Mouse (Mus musculus): ENCODE measurements around the gene Podxl2.
A peak's percentile ranks its signal among the peaks of the same experiment; 100 is the strongest.

The Podxl2 gene

DNA sequence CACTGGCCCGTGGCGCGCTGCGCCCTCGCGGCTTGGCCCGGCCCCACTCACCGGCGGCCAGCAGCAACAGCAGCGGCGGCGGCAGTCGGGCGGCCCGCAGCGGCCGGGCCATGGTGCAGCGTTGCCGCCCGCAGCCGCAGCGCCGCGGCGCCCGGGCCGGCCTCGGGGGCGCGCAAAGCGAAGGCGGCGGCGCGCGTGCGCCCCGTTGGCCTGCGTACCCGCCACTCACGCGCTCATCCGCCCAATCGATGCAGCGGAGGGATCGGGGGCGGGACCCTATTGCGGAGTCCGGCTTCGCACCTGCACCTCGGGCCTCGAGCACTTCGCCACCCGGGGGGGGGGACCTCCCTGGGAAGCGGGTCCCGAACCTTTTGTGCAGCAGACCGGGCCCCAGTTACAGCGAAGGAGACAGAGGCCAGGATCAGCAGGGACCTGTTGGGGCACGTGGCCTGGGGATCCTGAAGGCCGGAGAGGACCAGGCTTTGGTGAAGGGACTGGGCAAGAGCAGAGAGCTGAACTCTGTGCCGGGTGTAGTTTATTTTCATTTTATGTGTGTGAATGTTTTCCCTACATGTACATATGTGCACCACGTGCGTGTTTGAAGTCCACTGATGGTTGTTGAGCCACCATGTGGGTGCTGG lies at the start of gene Podxl2:
TSS of gene Podxl2 (minus strand) at position 177 of the 641 bp plus-strand sequence.
- DNase-seq (ENCODE audit: low spot score) = peak; percentile 50

GRCm38 (mm10) chr6:88918802-88919201 lies 44.0 kb upstream of the Podxl2 start:
- DNase-seq (ENCODE audit: low spot score) = no peak

- DNase-seq (ENCODE audit: low spot score) = no peak
Observed at GRCm38 (mm10) chr6:88916153-88916552, 41.3 kb upstream of the Podxl2 start.

- peak; percentile 43 for DNase-seq (ENCODE audit: low spot score)
Observed at GRCm38 (mm10) chr6:88915510-88915909, 40.7 kb upstream of the Podxl2 start.

- DNase-seq (ENCODE audit: low spot score) = no peak
Observed at GRCm38 (mm10) chr6:88914799-88915198, 40.0 kb upstream of the Podxl2 start.

DNA sequence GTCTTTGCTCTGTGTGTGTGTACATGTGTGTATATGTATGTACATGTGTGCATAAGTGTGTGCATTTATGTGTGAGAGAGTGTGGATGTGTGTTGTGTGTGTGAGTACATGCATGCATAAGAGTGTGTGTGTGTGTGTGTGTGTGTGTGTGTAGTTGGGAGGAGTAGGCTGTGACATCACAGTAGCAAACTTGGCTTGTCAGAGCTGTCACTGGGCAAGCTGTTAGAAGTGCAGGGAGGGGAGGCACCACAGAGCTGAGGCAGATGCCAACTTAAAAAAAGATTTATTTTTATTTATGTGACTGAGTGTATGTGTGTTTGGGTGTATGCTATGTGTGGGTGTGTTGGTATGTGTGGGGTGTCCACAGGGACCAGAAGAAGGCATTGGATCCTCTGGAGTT lies 38.6 kb upstream of the Podxl2 start:
- no peak for DNase-seq (ENCODE audit: low spot score)

- DNase-seq (ENCODE audit: low spot score) = no peak
Observed at GRCm38 (mm10) chr6:88913022-88913421, 38.2 kb upstream of the Podxl2 start.

DNA sequence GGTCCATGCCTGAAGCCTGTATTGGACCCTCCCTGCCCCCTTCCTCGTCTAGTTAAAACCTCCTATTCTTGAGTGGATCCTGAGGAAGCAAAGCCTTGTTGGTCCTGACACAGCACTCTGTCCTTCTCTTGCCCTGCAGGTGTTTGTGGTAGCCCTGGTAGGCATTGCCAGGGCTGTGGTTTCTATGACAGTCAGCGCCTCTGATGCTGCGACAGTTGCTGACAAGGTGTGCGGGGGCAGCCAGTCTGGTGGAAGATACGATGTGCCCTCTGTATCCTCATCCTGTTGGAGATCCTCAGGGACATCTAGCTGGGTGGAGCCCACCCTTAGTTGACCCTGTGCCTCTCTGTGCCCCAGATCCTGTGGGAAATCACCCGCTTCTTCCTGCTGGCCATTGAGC lies 34.3 kb upstream of the Podxl2 start:
- DNase-seq (ENCODE audit: low spot score) = no peak

DNA sequence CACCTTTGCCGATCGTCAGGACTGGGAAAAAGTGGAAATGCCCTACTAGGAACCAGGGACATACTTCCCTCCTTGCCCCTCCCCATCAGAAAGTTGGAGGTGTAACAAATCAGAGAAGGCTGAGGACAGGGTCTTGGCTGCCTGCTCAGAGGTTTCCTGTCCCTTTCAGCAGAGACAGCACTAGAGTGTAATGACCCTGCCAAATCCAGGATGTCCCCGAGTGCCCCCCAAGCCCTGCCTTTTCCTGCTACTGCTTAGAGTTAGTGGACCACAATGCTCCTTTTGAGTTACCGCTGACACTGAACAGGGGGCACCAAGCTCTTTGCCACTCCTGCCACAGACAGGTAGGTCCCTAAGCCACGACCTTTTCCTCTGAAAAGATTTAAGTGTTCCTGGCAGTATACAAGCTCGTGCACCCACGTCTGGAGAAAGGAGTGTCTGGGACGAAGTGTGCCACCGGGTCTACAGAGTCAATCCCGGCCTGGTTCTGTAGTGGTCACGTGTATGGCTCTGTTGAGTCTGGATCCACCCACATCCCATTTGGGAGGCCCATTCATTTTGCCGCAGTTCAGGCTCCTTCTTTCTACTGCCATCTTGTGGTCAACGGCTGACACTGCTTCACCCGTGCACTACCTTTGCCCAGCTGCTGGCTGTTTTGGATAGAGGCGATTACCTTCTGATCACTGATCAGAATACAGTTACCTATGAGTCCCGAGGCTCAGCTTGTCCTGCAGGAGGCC lies 31.7 kb upstream of the Podxl2 start:
- no peak for DNase-seq (ENCODE audit: low spot score)

DNA sequence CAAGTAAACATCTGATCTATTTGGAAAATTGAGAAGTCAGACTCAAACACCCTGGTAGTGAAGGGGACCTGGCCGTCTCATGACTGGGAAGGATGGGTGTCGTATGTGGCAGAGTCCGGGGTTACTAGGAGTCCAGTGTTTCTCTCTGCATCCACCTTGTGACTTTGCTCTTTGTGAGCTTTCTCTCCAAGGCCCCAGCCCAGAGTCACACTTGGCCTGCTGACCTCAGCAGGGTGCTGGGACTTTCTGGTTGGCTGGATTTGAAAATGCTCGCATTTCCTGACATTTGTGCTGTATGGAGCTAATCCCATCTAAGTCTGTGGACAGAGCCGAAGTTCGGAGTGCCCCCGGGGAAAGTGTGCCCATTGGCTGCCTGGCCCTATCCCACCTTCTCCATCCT lies 30.2 kb upstream of the Podxl2 start:
- no peak for DNase-seq (ENCODE audit: low spot score)

DNA sequence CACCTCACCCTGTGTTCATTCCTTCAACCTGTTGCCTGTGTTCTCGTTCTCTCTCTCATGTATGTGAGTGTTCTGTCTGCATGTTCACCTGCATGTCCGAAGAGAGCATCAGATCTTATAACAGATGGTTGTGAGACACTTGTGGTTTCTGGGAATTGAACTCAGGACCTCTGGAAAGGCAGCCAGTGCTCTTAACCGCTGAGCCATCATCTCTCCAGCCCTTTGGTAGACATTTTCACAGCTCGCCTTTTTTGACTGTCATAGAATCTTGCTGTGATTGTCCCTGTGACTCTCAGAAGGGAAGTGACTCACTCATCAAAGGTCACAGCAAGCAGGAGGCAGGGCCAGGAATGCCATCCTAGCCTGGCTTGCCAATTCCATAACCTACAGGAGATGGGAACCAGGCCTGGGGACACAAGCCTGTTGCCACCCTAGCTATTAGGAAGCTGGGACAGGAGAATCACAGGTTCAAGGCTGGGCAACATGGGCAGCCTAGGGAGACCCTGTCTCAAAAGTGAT lies 29.7 kb upstream of the Podxl2 start:
- no peak for DNase-seq (ENCODE audit: low spot score)

DNA sequence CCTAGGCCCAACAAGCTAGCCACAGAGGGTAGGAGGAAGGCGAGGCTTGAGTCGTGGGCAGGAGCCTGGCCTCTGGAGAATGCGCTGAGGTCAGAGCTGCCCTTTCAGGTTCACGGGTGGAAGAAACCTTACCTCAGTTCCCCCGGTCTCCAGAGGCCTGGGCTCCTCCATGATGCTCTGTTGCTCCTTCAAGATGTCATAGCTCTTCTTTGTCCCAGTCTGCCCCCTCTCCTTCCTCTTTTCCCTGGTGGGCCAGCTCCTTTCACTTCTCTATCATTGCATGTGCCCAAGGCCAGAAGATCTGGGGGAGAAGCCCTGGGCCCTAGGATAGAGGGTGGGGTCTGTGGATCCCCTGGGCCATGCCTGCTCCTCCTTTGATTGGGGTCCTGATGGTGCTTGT lies 28.9 kb upstream of the Podxl2 start:
- DNase-seq (ENCODE audit: low spot score) = no peak

DNA sequence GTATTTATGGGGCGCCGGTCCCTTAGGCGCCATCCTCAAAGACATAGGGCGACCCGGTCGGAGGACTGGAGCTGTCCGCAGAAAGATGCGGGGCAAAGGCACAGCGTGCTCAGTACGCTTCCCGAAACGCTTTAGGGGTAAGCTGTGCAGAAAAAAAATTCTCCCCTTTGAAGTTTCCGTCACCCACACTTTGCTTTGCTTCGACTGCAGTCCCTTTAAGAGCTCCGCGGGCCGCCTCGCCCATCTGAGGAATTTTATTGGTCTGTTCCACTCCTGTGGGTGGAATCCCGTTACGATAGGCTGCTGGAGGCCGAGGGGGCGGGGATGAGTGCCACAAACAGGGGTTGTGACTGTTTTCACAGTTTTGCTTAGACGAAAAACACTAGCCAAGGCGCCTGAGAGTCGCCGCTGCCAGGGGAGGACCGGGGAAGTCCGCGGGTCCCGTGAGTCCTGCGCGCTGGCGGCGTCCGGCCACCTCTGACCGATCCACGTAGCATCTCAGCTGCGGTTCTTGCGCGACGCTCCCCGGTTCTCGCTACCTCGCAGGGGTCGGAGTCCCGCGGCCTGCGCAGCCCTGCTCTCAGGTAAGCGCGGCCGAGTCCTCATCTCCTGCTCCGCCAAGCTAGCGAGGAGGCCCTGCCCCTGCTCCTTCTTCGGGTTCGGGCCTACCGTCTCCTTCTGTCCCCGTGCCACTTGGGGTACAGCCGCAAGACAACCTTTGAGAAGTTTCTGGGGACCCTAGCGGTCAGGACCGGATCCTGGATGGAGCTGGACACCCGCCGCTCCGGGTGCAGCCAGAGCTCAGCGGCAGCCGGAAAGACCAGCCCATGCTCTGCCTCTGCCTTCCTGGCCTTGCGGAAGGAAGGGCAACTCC lies 27.3 kb upstream of the Podxl2 start, which contains the start of gene Tpra1:
TSS of gene Tpra1 (plus strand) at position 305 of the 874 bp plus-strand sequence.
- DNase-seq (ENCODE audit: low spot score) = peak; percentile 92

GRCm38 (mm10) chr6:88901471-88901870 lies 26.6 kb upstream of the Podxl2 start:
- DNase-seq (ENCODE audit: low spot score) = no peak

GRCm38 (mm10) chr6:88899628-88900027 lies 24.8 kb upstream of the Podxl2 start:
- DNase-seq (ENCODE audit: low spot score) = no peak

DNA sequence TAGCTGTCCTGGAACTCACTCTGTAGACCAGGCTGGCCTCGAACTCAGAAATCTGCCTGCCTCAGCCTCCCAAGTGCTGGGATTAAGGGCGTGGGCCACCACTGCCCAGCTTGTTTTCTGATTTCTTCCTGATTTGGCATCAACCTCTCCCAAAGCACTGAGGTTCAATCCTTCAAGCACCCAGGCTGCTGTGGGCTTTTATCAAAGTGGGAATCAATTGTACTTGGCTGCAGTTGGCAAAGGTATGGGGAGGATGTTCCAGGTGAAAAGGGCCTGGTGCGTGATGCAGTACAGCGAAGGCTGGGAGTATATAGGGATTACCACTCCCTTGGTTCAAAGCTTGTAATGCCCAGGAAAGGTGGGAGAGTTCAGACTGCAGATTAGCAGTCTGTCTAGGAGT lies 24.2 kb upstream of the Podxl2 start:
- DNase-seq (ENCODE audit: low spot score) = no peak

GRCm38 (mm10) chr6:88898534-88899048 lies 23.7 kb upstream of the Podxl2 start, which contains the start of gene Mcm2:
TSS of gene Mcm2 (minus strand) at chr6:88898780.
- DNase-seq (ENCODE audit: low spot score) = peak; percentile 91

- DNase-seq (ENCODE audit: low spot score) = no peak
Observed at GRCm38 (mm10) chr6:88897246-88897645, 22.4 kb upstream of the Podxl2 start.

GRCm38 (mm10) chr6:88895943-88896342 lies 21.1 kb upstream of the Podxl2 start:
- no peak for DNase-seq (ENCODE audit: low spot score)

DNA sequence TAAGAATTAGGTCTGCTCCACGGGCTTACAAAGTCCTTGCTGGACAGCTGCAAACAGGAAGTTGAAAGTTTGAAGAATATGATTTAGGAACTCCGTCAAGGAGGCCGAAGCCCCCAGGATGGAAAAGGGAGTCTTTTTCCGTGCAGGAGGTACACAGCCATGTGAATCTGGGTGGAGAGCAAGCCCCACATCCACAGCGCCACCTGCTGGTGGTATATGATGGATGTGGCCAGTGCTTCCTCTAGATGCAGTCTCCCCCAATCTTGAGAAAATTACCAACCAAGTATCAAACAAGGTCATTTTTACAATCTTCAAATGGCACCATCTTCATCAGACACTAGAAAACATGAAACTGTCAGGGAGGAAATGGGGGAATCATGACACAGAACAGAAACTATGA lies 18.7 kb upstream of the Podxl2 start:
- no peak for DNase-seq (ENCODE audit: low spot score)

GRCm38 (mm10) chr6:88890832-88891231 lies 16.0 kb upstream of the Podxl2 start:
- DNase-seq (ENCODE audit: low spot score) = no peak

DNA sequence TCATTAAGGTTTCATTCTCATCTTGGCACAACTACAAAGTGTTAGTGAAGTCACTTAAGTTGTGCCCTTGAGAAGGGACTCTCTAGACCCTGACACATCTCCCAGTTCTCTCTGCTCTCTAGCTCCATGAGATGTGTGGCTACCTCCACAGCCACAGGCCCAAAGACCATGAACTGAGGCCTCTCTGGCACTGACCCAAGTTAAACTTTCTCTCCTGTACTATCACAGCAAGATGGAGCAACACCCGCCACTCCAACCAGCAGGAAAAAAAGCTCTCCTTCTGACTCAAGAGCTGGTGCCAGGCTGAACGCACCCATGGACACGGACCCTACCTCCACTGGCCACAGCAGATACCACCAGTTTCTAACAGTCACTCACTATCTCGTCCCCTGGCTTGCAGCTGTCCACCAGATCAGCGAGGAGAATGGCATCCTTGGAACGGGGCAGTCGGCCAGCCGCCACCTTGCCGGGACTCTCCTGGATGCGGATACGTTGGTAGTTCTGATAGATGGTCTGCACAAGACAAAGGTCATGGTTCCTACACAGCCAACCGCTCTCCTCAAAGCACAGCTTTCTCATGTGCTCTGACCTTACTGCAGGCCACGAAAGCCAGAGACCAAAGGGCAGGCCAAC lies 14.7 kb upstream of the Podxl2 start:
- DNase-seq (ENCODE audit: low spot score) = no peak
